Mouse (Mus musculus): ENCODE measurements around the gene Adamts14. TPM values are rescaled to one million over a fixed set of nuclear protein-coding genes. Genes with fewer than 3 reads are reported as not detected.

Gene Adamts14
- total RNA-seq, 4 experiments from 2014 or later = 1.5 to 2.0 (median 1.8) TPM

DNA sequence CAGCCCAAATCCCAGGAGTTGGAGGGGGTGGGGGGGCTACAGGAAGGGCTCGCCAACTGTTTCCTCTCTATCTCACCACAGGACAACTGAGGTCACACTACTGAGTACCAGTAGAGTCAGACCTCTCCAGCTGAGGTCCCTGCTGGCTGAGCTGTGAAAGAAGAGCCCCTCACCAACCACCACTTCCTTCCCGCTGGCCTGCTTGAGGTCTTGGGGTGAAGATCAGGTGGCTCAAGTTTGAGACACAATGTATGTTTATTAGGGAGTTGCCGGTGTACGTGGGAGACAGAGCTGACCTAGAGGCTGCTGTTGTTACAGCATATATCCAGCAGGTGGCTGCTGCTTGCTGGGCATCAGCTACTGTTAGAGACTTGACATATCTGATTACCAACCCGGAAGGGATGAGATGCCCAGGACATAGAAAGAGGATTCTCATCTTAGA, 2.5 kb upstream of the Adamts14 start:
- no peak for DNase-seq (ENCODE audit: low spot score in 2 of 2)

DNA sequence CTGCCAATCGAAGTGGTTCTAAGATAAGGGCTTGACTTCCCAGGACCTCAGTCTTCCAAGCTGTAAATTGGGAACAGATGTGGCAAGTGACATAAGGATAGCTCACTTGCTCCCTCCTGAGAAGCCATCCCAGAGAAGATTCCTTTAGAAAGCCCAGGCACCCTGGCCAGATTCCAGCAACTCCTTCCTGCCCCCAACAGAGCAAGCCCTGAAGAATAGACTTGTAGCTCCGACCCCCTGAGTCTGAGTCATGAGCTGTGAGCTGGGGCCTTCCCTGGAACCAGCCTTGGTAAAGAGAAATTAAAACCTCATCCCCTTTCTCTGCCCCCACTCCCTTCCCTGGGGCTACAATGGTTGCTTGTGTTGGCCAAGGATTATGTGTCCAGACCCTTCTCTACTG, 1.3 kb upstream of the Adamts14 start:
- DNase-seq (ENCODE audit: low spot score in 2 of 2) = no peak

DNA sequence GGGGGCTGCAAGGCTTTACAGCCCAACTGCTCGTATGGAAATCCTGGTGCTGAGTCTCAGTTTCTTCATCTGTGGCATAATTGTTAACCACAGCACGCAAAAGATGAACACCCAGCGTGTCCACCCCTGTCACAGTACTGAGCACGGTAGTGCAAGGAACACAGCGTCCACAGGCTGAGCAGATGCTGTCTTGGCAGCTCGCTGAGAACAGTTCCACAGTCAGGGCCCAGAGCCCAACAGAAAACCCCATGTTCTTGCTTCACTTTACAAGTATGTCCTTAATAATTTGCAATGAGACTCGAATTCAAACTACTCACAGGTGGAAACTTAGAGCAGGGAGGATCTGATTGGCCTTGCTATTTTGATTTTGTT, 592 bp upstream of the Adamts14 start:
- peak in 1 of 2 experiments; percentile 52 for DNase-seq (ENCODE audit: low spot score in 2 of 2)

DNA sequence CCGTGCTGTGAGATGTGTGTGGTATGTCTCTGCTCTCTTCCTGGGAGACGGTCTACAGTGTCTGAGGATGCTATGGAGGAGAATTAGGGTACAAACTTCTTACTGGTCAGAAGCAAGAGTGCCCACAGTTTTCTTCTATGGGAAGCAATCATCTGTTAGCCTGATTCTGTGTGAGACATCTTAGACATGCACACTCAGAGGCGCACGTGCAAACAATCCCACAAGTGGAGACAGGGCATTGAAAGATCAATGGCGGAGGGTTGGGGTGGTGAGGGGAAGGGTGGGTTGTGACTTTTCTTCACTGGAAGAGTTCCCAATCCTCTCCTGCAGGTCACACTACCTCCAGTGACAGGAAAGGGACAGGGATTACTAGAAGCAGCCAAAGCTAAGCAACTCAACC, 607 bp downstream of the Adamts14 start:
- DNase-seq (ENCODE audit: low spot score in 2 of 2) = no peak

DNA sequence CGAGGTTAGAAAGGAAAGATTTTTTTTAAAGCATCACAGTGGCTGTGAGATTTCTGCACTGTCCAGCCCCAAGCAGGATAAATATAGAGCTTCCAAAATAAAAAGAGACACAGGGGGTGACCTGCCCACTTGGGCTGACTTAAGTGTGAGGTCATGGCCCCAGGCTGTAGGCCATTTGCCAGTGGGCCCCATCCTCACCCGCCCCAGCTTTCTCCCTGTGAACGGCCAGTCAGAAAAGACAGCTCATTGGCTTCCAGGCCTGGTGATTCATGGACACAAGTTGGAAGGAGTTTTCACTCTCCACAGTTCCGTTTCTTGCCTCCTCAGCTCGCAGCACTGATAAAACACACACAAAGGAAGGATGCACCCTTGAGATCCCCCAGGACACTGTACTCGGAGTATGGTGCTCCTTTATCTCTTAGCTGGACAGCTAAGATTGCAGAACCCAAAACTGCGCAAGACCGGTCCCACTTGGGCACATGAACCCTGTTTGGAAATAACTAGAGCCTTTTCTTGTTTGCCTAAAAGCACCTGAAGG, 1.1 kb downstream of the Adamts14 start:
- no peak for DNase-seq (ENCODE audit: low spot score in 2 of 2)

DNA sequence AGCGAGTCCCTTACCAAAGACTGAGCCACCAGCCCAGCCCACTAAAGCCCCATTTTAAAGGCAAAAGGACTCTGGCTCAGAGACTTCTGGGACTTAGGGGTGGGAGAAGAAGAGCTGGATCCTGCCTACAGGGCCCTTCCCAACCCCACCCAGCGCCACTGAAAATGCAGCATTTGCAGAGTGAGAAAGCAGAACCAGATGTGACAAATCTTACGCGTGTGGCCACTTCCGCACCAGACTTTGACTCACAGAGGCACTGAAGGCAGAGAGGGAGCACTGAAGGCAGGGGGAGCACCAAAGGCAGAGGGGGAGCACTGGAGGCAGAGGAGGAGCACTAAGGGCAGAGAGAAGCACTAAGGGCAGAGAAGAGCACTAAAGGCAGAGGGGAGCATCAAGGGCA, 5.9 kb downstream of the Adamts14 start:
- no peak for DNase-seq (ENCODE audit: low spot score in 2 of 2)

DNA sequence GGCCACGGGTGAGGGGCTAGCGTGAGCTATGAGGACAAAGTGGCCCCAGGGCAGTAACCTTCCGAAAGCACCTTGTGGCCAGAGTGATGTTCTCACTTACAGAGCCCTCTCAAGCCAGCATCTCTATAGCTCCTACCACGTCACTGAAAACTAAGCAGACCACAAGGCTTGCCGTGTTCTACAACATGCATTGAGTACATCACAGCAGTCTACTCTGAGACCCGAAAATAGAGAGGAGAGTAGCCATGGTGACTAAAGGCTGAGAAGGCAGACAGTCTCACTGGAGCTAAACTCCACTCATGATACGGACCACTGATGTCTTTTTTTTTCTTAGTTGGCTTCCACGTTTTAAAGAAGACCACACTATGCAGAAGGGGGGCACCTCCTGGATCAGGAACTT, 9.6 kb downstream of the Adamts14 start:
- no peak for DNase-seq (ENCODE audit: low spot score in 2 of 2)

DNA sequence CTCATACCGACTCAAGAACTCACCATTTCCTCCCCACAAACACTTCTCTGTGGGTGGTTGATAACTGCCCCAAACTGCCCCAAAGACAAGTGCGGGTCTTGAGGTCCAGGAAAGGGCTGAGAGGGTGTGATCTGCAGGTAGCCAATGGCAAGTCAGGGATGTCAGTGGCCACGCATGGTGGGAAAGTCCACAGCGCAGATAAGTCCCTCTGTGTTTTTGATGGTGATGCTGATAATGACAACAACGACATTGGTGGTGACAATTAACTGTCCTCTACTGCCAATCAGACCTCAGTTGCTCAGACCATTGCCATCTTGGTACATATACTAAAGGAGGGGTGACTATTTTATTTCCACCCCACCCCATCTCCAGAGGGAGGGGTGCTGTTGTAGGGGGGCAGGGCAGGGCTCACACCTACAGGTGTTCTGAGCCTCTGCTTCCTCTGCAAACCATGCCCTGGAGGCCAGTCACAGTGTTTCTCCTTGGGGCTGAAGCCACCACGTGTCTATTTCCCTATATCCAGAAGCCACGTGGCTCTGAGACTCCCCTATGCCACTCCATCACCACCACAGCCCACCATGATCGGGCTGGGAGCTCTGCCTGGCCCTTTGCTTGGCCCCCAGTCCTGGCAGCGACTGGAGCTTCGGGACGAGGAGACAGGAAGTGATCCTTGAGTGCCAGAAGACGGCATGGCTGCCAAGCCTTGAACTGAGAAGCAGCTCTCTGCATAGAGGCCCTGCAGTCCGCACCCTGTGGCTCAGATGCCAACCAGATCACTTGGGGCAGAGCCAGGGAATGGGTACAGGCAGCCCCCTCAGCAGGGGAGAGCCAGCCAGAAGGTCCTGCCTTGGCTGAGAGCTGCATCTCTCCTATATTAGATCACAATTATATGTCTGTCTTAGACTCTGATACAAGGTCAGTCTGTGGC, 11.7 kb downstream of the Adamts14 start:
- DNase-seq (ENCODE audit: low spot score in 2 of 2) = no peak

DNA sequence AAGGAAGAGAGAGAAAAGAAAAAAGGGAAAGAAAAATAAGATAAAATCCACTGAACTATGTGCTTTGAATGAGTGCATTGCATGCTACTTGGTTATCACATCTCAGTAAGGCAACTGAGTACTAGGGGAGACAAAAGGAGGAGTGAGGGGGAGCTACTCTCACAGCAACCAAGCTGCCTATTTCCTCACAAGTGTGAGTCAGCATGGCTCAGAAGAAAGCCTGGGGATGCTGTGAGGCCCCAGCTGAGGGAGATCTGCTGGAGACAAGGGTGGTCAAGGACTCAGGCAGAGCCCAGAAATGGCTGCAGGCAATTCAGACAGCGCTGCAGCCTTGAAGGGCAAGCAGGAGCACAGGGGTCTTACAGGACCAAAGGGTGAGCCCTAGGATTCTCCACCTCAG, 15.1 kb downstream of the Adamts14 start:
- DNase-seq (ENCODE audit: low spot score in 2 of 2) = peak; percentile 20 to 23

DNA sequence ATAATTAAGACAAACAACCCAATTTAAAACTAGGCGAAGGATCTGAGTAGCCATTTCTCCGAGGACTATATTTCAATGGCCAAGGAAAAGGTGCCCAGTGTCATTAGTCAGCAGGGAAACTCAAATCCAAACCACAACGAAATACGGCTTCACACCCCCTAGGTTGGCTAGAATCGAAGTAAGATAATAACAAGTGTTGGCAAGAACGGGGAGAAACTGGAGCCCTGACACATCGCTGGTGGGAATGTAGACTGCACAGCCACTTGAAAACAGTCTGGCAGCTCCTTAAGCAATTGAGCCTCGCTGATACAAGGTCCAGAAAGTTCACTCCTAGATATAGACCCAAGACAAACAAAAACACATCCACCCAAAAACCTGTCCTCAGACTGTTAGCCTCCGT, 16.6 kb downstream of the Adamts14 start:
- DNase-seq (ENCODE audit: low spot score in 2 of 2) = no peak

DNA sequence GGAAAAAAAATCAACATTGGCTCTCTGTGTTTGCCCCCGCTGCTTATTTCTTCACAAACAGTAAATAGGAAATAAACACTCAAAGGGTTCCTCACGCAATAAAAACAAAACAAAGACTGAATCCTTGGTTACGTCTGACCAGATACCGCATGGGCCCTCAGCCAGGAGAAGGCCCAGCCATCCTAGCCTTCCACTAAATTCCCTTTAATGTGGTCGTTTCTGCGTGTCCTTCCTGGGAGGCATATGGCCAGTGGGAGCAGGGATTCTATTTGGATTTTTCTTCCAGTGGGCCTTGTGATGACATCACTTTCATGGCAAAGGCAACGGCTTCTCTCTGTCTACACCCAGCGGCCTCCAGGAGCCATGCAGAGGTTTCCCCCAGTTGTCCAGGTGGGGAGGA, 18.0 kb downstream of the Adamts14 start:
- no peak for DNase-seq (ENCODE audit: low spot score in 2 of 2)

DNA sequence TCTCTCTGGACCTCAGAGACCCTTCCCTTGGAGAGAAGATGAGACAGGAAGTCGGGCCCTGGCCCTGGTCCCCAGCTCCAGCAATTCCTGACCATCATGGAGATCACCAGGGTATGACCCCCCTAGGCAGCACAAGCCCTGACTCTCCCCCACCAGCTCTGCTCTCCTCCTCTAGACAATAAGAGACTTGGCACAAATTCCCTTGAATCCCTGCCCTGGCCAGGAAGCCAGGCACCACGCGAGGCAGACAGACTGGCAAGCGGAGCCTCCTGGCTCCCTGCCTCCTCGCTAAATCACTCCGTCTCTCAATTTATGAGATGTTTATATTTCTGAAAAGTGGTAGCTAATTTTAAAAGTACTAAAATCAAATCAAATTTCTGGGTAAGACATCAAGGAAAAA, 18.5 kb downstream of the Adamts14 start:
- peak; percentile 15 to 38 for DNase-seq (ENCODE audit: low spot score in 2 of 2)

DNA sequence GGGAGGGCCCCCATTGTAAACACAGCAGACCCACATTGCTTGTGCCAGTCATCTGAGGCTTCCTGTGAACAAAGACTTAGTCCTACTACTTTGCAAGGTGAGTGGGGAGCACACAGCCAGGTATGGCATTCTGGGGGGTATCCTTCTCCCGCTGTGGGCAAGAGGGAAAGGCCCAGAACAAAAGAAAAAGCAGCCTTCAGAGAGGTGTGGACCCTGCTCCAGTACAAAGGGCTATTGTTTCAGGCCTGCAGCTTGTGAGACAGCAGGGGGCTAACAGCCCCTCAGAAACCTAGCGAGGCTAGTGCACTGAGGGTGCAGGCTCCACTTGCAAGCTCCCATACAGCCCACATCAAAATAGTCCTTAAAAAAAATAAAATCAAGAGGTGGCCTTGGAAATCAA, 23.3 kb downstream of the Adamts14 start:
- no peak for DNase-seq (ENCODE audit: low spot score in 2 of 2)

DNA sequence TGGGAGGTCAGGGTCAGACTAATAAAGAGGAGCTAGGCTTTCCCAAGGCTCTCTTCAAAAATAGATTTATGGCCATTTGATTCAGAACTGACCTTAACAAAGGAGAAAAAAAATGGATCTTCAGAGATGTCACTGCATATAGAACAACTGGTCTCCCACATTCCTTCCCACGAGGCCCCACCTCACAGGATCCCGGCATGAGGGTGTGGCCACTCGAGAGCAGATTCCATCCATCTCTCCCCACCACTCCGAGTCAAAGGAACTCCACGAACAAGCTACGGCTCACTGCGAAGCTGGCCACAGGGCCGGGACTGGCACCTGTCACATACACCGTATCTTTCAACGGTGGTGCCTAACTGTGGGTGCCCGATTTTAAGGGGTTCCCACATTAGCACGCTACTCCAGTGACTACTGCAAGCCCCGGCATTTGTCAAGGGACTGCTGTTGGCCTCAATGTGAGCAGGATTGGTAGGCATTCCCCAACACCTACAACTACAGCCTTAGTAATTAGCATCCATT, 24.6 kb downstream of the Adamts14 start:
- DNase-seq (ENCODE audit: low spot score in 2 of 2) = no peak

DNA sequence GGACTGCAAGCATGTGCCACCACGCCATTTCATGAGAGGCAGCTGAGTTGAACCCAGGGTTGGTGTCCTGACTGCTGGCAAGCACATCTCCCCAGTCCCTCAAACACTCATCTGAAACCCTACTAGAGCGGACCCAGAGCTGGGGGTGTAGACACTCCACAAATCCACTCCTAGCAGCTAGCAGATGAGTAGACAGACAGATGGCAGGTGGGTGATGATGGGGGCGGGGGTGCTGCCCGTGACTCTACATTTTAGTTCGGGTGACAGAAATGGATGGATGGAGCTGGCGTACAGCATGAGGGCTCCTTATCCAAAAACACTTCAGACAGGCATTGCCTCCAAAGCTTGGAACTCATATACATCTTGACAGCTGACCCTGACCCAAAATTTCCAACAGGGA, 26.9 kb downstream of the Adamts14 start:
- DNase-seq (ENCODE audit: low spot score in 2 of 2) = peak; percentile 78

DNA sequence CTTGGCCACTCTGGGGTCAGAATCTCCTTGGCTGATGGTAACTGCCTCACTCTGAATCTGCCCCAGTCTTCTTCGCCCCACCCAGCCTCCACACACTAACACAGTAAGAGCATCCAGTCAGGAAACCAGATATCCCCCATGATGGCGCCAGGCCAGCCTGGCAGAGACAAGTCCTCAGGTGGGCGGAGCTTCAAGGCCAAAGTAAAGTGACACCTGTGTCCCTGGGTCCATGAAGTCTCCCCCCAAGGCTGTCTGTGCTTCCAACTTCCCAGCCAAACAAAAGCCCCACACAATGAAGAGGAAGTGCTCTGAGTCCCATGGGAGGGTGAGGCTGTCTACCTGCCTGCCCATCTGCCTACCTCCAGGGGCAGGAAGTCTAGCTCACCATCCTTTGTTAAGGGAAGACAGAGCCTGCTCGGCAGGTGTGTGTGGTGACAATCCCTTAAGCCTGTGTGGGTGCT, 31.2 kb downstream of the Adamts14 start:
- DNase-seq (ENCODE audit: low spot score in 2 of 2) = no peak

DNA sequence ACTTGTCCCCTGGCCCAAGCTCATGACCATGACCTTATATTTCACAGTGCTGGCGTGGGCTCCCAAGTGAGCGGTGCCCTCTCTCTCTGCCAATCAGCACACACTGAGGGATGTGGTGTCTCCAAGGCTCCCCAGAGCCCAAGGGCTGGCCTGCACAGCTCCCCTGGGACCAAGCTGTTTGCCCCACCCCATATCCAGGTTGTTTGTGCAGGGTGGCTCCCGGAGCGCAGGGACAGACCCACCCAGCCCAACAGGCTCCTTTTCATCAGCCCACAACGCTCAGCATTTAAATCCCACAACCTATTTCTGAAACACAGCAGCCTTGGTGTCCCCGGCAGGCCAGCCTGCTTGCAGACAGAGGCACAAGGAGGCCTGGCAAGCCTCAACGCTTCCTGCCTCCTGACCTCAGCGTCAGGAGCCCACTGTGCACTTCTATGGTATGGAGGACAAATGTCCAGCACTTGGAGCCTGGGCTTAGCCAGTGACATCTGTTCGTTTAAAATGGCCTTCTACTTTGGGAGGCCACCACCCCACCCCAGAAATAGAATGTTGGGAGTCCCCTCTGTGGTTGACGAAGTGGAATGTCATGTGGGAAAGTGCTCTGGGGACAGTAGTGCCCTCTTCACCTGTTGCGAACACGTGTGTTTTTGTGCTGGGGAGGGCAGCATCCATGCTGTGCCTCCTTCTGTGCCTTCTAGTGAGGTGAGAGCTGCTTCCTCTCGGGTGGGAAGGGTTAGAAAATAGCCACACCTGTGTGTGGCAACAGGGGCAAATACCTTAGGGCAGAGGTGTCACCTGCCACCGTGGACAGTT, 32.9 kb downstream of the Adamts14 start:
- no peak for DNase-seq (ENCODE audit: low spot score in 2 of 2)

DNA sequence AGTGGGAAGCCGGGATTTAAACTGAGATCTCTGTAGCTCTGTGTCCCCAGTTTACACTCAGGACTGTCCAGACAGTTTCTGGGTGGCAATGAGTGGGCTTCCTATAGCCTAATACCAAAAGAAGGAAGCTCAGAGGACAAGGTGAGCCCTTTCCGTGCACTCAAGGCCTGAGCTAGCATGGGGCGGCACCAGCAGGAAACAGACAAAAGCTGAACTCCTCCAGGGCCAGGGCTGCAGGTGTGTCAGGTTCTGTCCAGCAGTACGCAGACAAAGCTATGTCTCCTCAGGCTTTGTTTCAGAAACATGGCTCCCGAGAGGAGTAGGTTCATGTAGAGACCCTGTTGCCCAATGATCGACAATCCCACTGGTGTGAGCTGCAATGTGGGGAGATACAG, 35.9 kb downstream of the Adamts14 start:
- DNase-seq (ENCODE audit: low spot score in 2 of 2) = no peak

DNA sequence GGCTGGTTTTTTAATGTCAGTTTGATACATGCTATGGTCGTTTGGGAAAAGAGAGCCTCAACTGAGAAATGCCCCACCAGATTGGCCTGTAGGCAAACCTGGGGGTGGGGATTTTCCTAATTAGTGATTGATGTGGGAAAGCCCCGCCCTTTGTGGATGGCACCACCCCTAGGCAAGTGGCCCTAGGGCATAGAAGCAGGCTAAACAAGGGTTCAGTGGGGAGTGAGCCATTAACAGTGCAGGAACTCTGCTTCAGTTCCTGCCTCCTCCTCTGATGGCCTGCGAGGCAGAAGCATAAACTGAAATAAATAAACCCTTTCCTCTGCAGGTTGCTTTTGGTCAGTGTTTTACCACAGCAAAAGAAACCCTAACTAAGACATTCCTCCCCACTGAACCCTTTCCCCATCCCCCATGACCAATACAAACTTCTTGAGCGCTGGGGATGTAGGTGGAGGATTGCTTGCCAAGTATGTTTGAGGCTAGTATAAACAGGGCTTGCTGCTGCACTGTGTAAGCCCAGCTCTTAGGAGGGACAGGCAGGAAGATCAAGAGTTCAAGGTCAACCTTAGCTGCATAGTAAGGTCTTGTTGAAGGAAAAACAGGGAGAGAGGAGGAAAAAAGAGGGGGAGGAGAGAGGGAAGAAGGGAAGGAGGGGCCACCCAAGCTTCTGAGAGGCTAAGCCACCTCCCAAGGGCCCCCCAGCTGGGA, 36.4 kb downstream of the Adamts14 start:
- no peak for DNase-seq (ENCODE audit: low spot score in 2 of 2)

DNA sequence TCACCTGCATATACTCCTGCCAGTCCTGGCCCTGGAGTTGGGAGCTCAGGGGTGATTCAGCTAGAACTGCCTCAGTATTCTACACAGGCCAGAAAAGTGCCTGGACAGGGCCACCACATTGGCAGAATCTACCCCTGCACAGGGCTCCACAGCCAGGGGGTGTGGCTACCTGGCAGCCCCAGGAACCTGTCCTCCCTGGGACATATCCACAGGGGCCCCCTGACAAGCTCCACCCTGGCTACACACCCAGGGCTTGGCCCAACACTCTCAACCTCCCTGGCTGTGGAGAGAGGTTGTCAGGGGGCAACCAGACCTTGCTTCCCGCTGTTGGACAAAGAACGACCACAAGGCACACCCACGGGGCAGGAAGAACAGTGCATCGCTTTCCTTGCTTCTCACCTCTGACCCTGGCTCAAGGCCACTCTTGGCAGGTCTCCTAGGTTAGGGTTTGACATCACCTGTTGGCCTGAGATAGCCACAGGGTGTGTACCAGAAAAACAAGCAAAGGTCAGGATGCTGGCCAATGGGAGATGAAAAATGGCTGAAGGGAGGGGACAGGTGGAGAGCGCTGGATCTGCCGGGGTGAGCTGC, 37.5 kb downstream of the Adamts14 start:
- no peak for DNase-seq (ENCODE audit: low spot score in 2 of 2)

DNA sequence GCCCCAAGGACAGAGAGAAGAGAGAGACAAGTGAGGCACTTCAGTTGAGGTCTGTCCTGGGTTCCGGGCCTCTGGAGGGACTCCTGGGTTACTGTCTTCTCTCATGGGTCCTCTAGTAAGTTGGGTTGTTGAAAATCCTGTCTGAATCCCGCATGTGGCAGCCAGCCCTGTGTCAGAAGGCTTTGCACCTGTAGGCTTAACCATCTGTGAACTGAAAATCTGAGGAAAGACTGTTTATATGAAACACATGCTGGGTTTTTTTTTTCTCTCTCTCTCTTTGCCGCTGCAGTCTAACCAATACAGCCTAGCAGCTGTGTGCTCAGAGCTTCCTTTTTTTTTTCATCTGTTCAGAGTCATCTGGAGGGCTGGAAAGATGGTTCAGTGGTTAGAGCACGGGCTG, 38.9 kb downstream of the Adamts14 start:
- no peak for DNase-seq (ENCODE audit: low spot score in 2 of 2)
